Mouse (Mus musculus) heart, adult 2 months (tissue): ENCODE measurements around the gene Fam222b. TPM values are rescaled to one million over a fixed set of nuclear protein-coding genes. Genes with fewer than 3 reads are reported as not detected.

ENCODE experiments used
- DNase-seq, 2 experiments: peaks; one replicate each; pipeline ENCODE4 v3.0.0; 2021
- H3K27ac ChIP-seq: fragments of 200-600 bp; 2 replicates; pipeline ENCODE4 v1.8.1; 2022
- H3K27me3 ChIP-seq: fragments of 200-500 bp; 2 replicates; pipeline ENCODE4 v1.6.1; 2012; ENCODE audit warnings: mild to moderate bottlenecking, low read length, inconsistent platforms, mixed read lengths; ENCODE audit not compliant: control insufficient read depth, insufficient read depth
- H3K36me3 ChIP-seq: fragments of 200-500 bp; 2 replicates; pipeline ENCODE4 v1.6.1; 2012; ENCODE audit warnings: low read length, inconsistent platforms; ENCODE audit not compliant: control insufficient read depth, insufficient read depth
- H3K4me1 ChIP-seq: fragments of 200-500 bp; 2 replicates; pipeline ENCODE4 v1.6.1; 2011; ENCODE audit warnings: low read length; ENCODE audit not compliant: control insufficient read depth, insufficient read depth
- H3K4me3 ChIP-seq: fragments of 200-600 bp; 2 replicates; pipeline ENCODE4 v1.8.1; 2022
- H3K79me2 ChIP-seq: fragments of 200-500 bp; replicated peaks from 2 replicates; pipeline ENCODE4 v1.6.1; 2012; ENCODE audit warnings: mild to moderate bottlenecking, inconsistent platforms, low read length, moderate library complexity, mixed read lengths; ENCODE audit not compliant: control insufficient read depth, insufficient read depth
- H3K9ac ChIP-seq: fragments of 200-500 bp; 2 replicates; pipeline ENCODE4 v1.6.1; 2012; ENCODE audit warnings: low read depth, mild to moderate bottlenecking, control low read depth, inconsistent platforms, low read length, mixed read lengths
- CTCF ChIP-seq: fragments of 200-600 bp; IDR thresholded peaks from 2 replicates; pipeline ENCODE4 v1.8.1; 2022; ENCODE audit warnings: antibody characterized with exemption, mild to moderate bottlenecking, moderate library complexity
- EP300 ChIP-seq: fragments of 200-500 bp; IDR thresholded peaks from 2 replicates; pipeline ENCODE4 v1.6.1; 2011; ENCODE audit warnings: low read depth, low read length, control low read depth; ENCODE audit not compliant: insufficient read depth
- POLR2A ChIP-seq: fragments of 200-500 bp; IDR thresholded peaks from 2 replicates; pipeline ENCODE4 v1.6.1; 2011; ENCODE audit warnings: mild to moderate bottlenecking, low read depth, low read length, control low read depth; ENCODE audit not compliant: insufficient read depth
- WGBS: fragments of 180-500 bp; shearing (Covaris S2); methylation state at CpG from one replicate; pipeline ENCODE4 v1.1.7; 2018; 5-methylcytosine and 5-hydroxymethylcytosine counted together
- intact Hi-C: fragments of 180-260 bp; cut with DNase I; formaldehyde crosslinking; loops from one replicate; pipeline ENCODE4 v1.15.1; 2025
- polyA plus RNA-seq: library from polyadenylated mRNA; depleted of rRNA; stranded (reverse); fragments of >200 nt; gene quantifications from 2 replicates; pipeline ENCODE4 v1.2.3, GENCODE M21; 2012
- total RNA-seq, 2 experiments: library from RNA; stranded (reverse); gene quantifications; 2 replicates each; pipeline ENCODE4 v1.2.3; 2021

Fam222b gene
- total and polyA plus RNA-seq, 3 experiments, result 10.4 to 12.6 (median 11.4) TPM

- Histone ChIP-seq H3K36me3 (peaks cover 11% of the 10 kb centered on the region), H3K9ac (peak overlapping the region; percentile 86), H3K79me2 (no peaks in the 10 kb centered on the region), H3K27me3 (no peaks in the 10 kb centered on the region), H3K27ac (peak overlapping the region; percentile 96), H3K4me1 (peaks cover 3% of the 10 kb centered on the region), H3K4me3 (peak overlapping the region; percentile 96)
- no peak; the same call in 1 of the 2 replicates for TF ChIP-seq CTCF
- TF ChIP-seq EP300, result peak; percentile 96
- peak; percentile 62 for TF ChIP-seq POLR2A
- WGBS, result under 1% methylated on average over 84 of the region's 84 CpGs
- DNase-seq, result peak; percentile 96
- intact Hi-C loops, result loop anchor here (1.0 to 2.0 kb wide), 4 partner anchors 19 to 193 kb away; no protein-coding TSS in a partner anchor
Measured at GRCm38 (mm10) chr11:78177903-78178858, 83.7 kb downstream of the Fam222b start.

GRCm38 (mm10) chr11:78178859-78179437 lies 84.5 kb downstream of the Fam222b start:
- Histone ChIP-seq H3K27me3 (no peaks in the 10 kb centered on the region), H3K9ac (peak overlapping the region; percentile 86), H3K36me3 (peaks cover 11% of the 10 kb centered on the region), H3K4me3 (peak overlapping the region; percentile 96), H3K4me1 (peaks cover 3% of the 10 kb centered on the region), H3K79me2 (no peaks in the 10 kb centered on the region), H3K27ac (peak overlapping the region; percentile 96)
- intact Hi-C loops, result no loop called here
- 0 out of 2 replicates have a peak, but pooled peaks have one; percentile 0 for TF ChIP-seq POLR2A
- no peak for TF ChIP-seq EP300
- WGBS, result 6% methylated on average over 29 of the region's 29 CpGs
- peak in 1 of 2 experiments; percentile 52 for DNase-seq

- 48% methylated on average over 8 of the region's 8 CpGs for WGBS
- Histone ChIP-seq H3K9ac (no peak overlapping the region), H3K4me1 (peaks cover 3% of the 10 kb centered on the region), H3K27me3 (no peaks in the 10 kb centered on the region), H3K79me2 (no peaks in the 10 kb centered on the region), H3K36me3 (peaks cover 11% of the 10 kb centered on the region), H3K4me3 (no peak overlapping the region; the same call in 1 of the 2 replicates), H3K27ac (no peak overlapping the region; the same call in 1 of the 2 replicates)
- intact Hi-C loops, result no loop called here
- no peak for TF ChIP-seq POLR2A
- no peak for DNase-seq
Measured at GRCm38 (mm10) chr11:78179438-78179999, 85.1 kb downstream of the Fam222b start.

- Histone ChIP-seq H3K79me2 (no peaks in the 10 kb centered on the region), H3K36me3 (peaks cover 11% of the 10 kb centered on the region), H3K27me3 (no peaks in the 10 kb centered on the region), H3K4me3 (no peak overlapping the region), H3K9ac (no peak overlapping the region), H3K4me1 (peaks cover 3% of the 10 kb centered on the region), H3K27ac (no peak overlapping the region)
- WGBS, result 73% methylated on average over 6 of the region's 6 CpGs
- intact Hi-C loops, result no loop called here
- no peak for DNase-seq
- no peak; the same call in 1 of the 2 replicates for TF ChIP-seq POLR2A
- TF ChIP-seq CTCF, result no peak
- TF ChIP-seq EP300, result no peak
Measured at GRCm38 (mm10) chr11:78180081-78180761, 85.8 kb downstream of the Fam222b start.

- WGBS, result 44% methylated on average over 2 of the region's 2 CpGs
- intact Hi-C loops, result no loop called here
- H3K27ac ChIP-seq, result no peak overlapping the region
Measured at GRCm38 (mm10) chr11:78181830-78182357, 87.4 kb downstream of the Fam222b start.

More at GRCm38 (mm10) chr11:78181830-78182357, 87.4 kb downstream of the Fam222b start:
- no peak overlapping the region for H3K4me3 ChIP-seq
- H3K27me3 ChIP-seq, result no peaks in the 10 kb centered on the region
- no peak for TF ChIP-seq EP300
- no peak for TF ChIP-seq CTCF
- TF ChIP-seq POLR2A, result no peak
- DNase-seq, result no peak
- H3K79me2 ChIP-seq, result no peaks in the 10 kb centered on the region
- peaks cover 1% of the 10 kb centered on the region for H3K4me1 ChIP-seq
- peaks cover 11% of the 10 kb centered on the region for H3K36me3 ChIP-seq
- H3K9ac ChIP-seq, result no peak overlapping the region
